Mouse (Mus musculus): ENCODE measurements at regions not wholly inside any gene's neighbourhood (a gene's known extent, or its start where the extent isn't known, plus 50 kb on each side); places are given as distances from the start of the nearest gene placed in this dataset.
A peak's percentile ranks its signal among the peaks of the same experiment; 100 is the strongest.

DNA sequence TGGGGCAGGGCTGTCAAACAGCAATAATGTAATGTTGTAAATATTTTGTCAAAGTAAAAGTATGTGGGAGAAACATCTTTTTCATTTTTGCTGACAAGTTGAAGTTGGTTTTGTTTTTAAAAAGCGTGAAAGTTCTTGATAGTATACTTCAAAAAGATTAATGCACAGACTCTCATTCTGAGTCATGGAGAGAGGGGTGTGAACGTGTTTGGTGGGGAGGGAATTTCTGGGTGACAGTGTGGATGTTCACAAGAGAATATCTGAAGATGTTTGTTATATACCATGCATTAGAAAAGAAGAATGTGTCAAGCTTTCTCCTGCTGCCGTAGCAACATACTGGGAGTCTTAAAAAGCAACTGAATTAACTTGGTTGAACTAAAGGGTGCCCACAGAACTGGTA is 57.0 kb downstream of the Rps29 start:
- WGBS, result 82% methylated on average over 3 of the region's 3 CpGs
- Histone ChIP-seq H3K4me1 (no peaks in the 10 kb centered on the region), H3K27ac (replicated peaks) (no peak overlapping the region), H3K9ac (replicated peaks) (no peak overlapping the region), H3K9me3 (replicated peaks) (no peaks in the 10 kb centered on the region), H3K4me3 (replicated peaks) (no peak overlapping the region), H3K36me3 (no peaks in the 10 kb centered on the region), H3K27me3 (replicated peaks) (no peaks in the 10 kb centered on the region), H3K4me2 (no peak overlapping the region)
- ATAC-seq (ENCODE audit: low FRiP score), result no peak

DNA sequence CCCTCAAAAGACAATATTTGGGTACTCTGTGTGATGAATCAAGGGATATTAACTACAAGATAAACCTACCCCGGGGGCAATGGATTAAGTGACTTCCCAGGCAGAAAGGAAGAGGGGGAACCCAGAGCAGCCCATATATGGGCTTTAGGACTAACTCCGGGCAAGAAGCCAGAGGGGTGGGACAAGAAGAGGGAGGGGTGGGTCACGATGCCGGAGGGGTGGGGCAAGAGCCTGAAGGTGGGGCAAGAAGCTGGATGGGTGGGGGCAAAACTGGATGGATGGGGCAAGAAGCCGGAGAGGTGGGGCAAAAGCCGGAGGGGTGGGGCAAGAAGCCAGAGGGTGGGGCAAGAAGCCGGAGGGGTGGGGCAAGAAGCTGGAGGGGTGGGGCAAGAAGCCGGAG is 64.1 kb downstream of the Rps29 start:
- H3K4me2 ChIP-seq, result no peak overlapping the region
- H3K4me1 ChIP-seq, result no peaks in the 10 kb centered on the region
- no peak overlapping the region for H3K9ac ChIP-seq (replicated peaks)
- H3K36me3 ChIP-seq, result no peaks in the 10 kb centered on the region
- no peak overlapping the region for H3K4me3 ChIP-seq (replicated peaks)
- H3K27me3 ChIP-seq (replicated peaks), result no peaks in the 10 kb centered on the region
- WGBS, result 92% methylated on average over 8 of the region's 8 CpGs
- no peak overlapping the region for H3K27ac ChIP-seq (replicated peaks)
- H3K9me3 ChIP-seq (replicated peaks), result no peaks in the 10 kb centered on the region
- no peak for ATAC-seq (ENCODE audit: low FRiP score)

DNA sequence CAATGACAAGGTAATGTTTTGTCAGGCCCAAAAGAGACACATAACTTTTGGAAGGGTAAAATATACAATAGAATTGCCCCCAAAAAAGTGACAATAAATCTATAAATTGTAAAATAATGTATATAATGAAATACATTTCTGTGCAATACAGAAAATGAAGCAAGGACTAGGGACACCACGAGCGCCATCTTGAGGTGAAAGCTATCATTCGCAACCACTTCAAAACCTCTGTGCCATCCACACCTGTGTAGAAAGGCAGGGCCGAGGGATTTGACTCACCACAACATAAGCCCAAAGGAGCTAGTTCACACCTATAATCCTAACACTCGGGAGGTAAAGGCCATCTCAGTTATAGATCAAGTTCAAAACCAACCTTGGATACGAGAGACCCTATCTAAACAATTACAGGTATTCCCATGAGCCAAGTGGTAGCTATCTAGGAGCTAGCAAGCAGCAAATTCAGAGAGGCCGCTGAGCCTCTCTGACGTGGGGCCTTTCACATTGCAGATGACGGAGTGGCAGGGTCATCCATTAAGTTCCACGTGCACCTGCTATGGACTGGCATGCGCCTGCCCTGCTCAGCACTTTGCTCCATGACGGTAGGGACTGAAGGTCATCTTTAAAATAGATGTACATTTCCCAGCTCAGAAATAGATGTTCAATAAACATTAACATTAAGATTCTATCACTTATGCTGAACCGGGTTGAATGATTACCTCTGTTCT is 65.8 kb downstream of the Rps29 start:
- no peak overlapping the region for H3K27ac ChIP-seq (replicated peaks)
- H3K27me3 ChIP-seq (replicated peaks), result no peaks in the 10 kb centered on the region
- H3K36me3 ChIP-seq, result no peaks in the 10 kb centered on the region
- H3K9me3 ChIP-seq (replicated peaks), result no peaks in the 10 kb centered on the region
- no peak for ATAC-seq (ENCODE audit: low FRiP score)
- H3K4me3 ChIP-seq (replicated peaks), result no peak overlapping the region
- no peak overlapping the region for H3K9ac ChIP-seq (replicated peaks)
- WGBS, result 68% methylated on average over 13 of the region's 13 CpGs
- H3K4me1 ChIP-seq, result no peaks in the 10 kb centered on the region
- no peak overlapping the region for H3K4me2 ChIP-seq

DNA sequence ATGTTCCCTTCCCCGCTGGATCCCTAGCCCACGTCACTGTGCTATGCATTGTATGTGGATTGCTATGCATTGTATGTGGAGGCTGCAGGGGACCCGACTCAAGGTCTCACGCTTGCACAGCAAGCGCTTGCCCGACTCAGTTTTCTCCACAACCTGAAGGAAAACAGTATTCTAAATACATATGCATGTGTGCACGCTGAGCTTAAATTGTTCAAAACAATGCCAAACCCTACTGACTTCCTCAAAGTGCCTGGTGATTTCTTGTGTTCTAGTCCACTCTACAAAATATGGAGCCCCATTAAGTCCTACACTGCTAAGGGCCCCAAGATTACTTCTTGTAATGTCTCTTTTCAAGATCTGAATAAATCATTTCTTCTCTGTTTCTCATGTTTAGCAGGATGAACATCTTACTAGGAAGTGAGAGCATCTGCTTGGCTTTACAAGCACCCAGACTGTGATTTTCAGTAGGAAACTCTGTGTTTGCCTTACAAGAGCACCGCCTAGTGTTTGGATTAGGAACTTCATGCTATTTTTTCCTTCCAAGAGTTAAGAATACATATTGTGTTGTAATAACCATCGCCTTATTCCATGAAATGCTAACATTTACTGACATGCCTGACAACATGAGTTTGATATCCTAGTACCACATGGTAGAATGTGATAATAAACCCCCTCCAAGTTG is 70.9 kb downstream of the Rps29 start:
- 0 out of 2 replicates have a peak overlapping the region, but pooled peaks have one; percentile 0 for H3K4me3 ChIP-seq (replicated peaks)
- no peak overlapping the region for H3K27ac ChIP-seq (replicated peaks)
- no peak for ATAC-seq (ENCODE audit: low FRiP score)
- peak overlapping the region; percentile 29 for H3K4me2 ChIP-seq
- no peaks in the 10 kb centered on the region for H3K9me3 ChIP-seq (replicated peaks)
- H3K4me1 ChIP-seq, result peaks cover 13% of the 10 kb centered on the region
- 66% methylated on average over 9 of the region's 9 CpGs for WGBS
- H3K9ac ChIP-seq (replicated peaks), result no peak overlapping the region
- no peaks in the 10 kb centered on the region for H3K36me3 ChIP-seq
- no peaks in the 10 kb centered on the region for H3K27me3 ChIP-seq (replicated peaks)

DNA sequence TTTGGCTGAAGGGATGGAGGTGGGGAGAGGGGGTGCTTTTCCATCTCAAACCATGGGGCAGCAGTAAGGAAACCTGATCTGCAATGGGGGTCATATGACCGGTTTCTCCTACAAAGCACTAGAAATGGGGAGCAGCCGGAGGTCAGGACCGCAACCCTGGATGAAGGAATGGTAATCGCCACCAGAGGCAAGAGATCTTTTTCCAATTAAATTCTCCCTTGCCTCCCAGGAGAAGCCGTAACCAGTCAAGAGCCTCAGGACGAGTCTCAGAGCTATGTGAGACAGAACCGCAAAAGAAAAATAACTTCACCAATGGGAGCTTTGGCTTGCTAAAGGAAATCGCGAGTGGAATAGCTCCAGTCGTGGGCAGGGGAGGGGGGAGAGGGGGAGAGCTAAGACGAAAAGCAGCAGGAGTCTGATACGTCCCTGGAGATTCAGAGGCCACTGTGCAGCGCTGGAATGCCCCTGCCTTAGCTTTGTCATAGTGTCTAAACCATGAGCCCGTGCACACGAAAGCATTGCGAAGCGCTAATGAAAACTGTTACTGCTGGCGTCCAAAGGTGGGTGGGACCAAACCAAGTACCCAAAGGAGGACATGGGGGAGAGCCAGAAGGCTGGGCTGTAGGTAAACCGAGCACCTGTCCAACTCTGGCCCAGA is 73.3 kb downstream of the Rps29 start:
- H3K4me1 ChIP-seq, result peaks cover 13% of the 10 kb centered on the region
- peak overlapping the region; percentile 54 for H3K4me2 ChIP-seq
- H3K36me3 ChIP-seq, result no peaks in the 10 kb centered on the region
- no peaks in the 10 kb centered on the region for H3K9me3 ChIP-seq (replicated peaks)
- peak overlapping the region; percentile 19; the same call in 1 of the 2 replicates for H3K4me3 ChIP-seq (replicated peaks)
- 28% methylated on average over 19 of the region's 19 CpGs for WGBS
- H3K27me3 ChIP-seq (replicated peaks), result no peaks in the 10 kb centered on the region
- peak; percentile 48; the same call in 1 of the 2 replicates for ATAC-seq (ENCODE audit: low FRiP score)
- H3K9ac ChIP-seq (replicated peaks), result no peak overlapping the region
- no peak overlapping the region for H3K27ac ChIP-seq (replicated peaks)

DNA sequence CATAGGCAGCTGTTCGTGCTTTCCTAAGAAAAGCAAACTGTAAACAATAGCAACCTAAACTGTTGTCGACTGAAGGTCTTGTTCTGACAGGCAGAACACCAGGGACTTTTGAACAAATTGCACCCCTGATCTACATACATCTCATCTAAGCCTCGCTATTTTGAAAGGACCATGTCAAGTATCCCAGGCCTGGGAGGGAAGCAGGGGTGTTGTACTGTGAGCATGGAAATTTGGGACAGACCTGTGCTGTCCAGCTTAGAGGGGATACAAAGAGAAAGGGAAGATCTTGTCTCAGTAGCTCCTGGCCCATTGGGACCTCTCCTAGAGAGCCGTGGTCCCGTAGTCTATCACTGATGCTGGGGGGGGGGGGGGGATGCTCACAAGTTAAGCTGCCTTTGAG is 74.3 kb downstream of the Rps29 start:
- Histone ChIP-seq H3K9me3 (replicated peaks) (no peaks in the 10 kb centered on the region), H3K4me2 (no peak overlapping the region), H3K9ac (replicated peaks) (no peak overlapping the region), H3K36me3 (no peaks in the 10 kb centered on the region), H3K4me1 (peaks cover 13% of the 10 kb centered on the region), H3K27me3 (replicated peaks) (no peaks in the 10 kb centered on the region), H3K4me3 (replicated peaks) (no peak overlapping the region), H3K27ac (replicated peaks) (no peak overlapping the region)
- WGBS, result 60% methylated on average over 5 of the region's 5 CpGs
- ATAC-seq (ENCODE audit: low FRiP score), result no peak

DNA sequence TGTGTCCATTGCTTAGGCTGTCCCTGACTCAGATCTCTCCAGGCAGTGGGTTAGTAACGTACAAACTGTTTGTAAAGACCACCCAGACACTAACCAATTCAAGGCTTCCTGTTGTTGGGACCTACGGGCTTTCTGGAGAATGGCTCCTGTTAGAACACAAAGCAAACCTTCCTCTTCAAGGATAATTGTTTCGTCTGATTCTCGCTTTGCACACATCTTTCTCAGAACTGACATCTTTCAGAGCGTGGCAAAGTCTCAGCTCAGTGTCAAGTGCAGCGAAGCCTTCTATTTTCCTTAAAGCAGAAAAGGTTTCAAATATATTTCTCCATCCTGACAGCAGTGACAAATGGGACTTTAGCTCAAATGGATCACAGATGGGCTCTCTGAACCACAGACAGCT is 76.9 kb downstream of the Rps29 start:
- 34% methylated on average over 6 of the region's 6 CpGs for WGBS
- Histone ChIP-seq H3K27me3 (replicated peaks) (no peaks in the 10 kb centered on the region), H3K4me2 (no peak overlapping the region), H3K36me3 (no peaks in the 10 kb centered on the region), H3K9ac (replicated peaks) (no peak overlapping the region), H3K27ac (replicated peaks) (no peak overlapping the region), H3K4me1 (peaks cover 13% of the 10 kb centered on the region), H3K4me3 (replicated peaks) (no peak overlapping the region), H3K9me3 (replicated peaks) (no peaks in the 10 kb centered on the region)
- no peak for ATAC-seq (ENCODE audit: low FRiP score)

- no peaks in the 10 kb centered on the region for H3K9me3 ChIP-seq (replicated peaks)
- H3K4me3 ChIP-seq (replicated peaks), result no peak overlapping the region
- H3K9ac ChIP-seq (replicated peaks), result no peak overlapping the region
- no peak overlapping the region for H3K27ac ChIP-seq (replicated peaks)
- WGBS, result 94% methylated on average over 4 of the region's 4 CpGs
- ATAC-seq (ENCODE audit: low FRiP score), result no peak
- H3K27me3 ChIP-seq (replicated peaks), result no peaks in the 10 kb centered on the region
- H3K36me3 ChIP-seq, result no peaks in the 10 kb centered on the region
- no peaks in the 10 kb centered on the region for H3K4me1 ChIP-seq
- H3K4me2 ChIP-seq, result no peak overlapping the region
Observed at GRCm38 (mm10) chr12:69039553-69039952, 119.4 kb downstream of the Rps29 start.

DNA sequence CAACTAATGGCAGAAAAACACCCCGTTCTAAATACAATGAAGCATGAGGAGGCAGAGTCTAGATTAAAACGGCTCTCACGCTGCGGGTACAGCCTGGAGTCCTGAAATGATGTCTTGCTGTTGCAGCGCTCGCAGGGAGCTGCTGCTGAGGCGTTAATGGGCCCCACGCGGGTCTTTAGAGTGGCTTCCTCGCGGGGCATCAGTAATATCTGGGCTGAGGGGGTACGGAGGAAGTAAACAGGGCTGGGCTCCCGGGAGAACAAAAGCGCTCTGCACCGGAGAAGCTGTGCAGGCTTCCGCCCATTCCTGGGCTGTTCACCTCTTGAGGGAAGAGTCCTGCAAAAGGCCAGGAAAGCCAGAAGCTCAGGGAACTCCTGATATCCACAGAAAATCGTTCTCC is 135.4 kb downstream of the Rps29 start:
- Histone ChIP-seq H3K4me3 (replicated peaks) (peak overlapping the region; percentile 16; the same call in 1 of the 2 replicates), H3K36me3 (no peaks in the 10 kb centered on the region), H3K27me3 (replicated peaks) (no peaks in the 10 kb centered on the region), H3K4me2 (peak overlapping the region; percentile 46), H3K9ac (replicated peaks) (no peak overlapping the region), H3K9me3 (replicated peaks) (no peaks in the 10 kb centered on the region), H3K27ac (replicated peaks) (0 out of 2 replicates have a peak overlapping the region, but pooled peaks have one; percentile 33), H3K4me1 (no peaks in the 10 kb centered on the region)
- ATAC-seq (ENCODE audit: low FRiP score), result peak; percentile 47; the same call in 1 of the 2 replicates
- 42% methylated on average over 17 of the region's 17 CpGs for WGBS

- ATAC-seq (ENCODE audit: low FRiP score), result no peak
- Histone ChIP-seq H3K27ac (replicated peaks) (no peak overlapping the region), H3K4me3 (replicated peaks) (no peak overlapping the region), H3K27me3 (replicated peaks) (no peaks in the 10 kb centered on the region), H3K36me3 (no peaks in the 10 kb centered on the region), H3K9ac (replicated peaks) (no peak overlapping the region), H3K4me1 (0 out of 2 replicates have a peak, but pooled peaks cover 4% of the 10 kb centered on the region), H3K9me3 (replicated peaks) (no peaks in the 10 kb centered on the region), H3K4me2 (no peak overlapping the region)
- 56% methylated on average over 7 of the region's 7 CpGs for WGBS
Observed at GRCm38 (mm10) chr12:69016705-69017306, 142.2 kb downstream of the Rps29 start.

- Histone ChIP-seq H3K27me3 (replicated peaks) (no peaks in the 10 kb centered on the region), H3K36me3 (no peaks in the 10 kb centered on the region), H3K4me3 (replicated peaks) (no peak overlapping the region), H3K9me3 (replicated peaks) (no peaks in the 10 kb centered on the region), H3K4me2 (no peak overlapping the region), H3K9ac (replicated peaks) (no peak overlapping the region), H3K27ac (replicated peaks) (no peak overlapping the region), H3K4me1 (no peaks in the 10 kb centered on the region)
- ATAC-seq (ENCODE audit: low FRiP score), result no peak
Observed at GRCm38 (mm10) chr12:69005141-69005540, 153.8 kb downstream of the Rps29 start.

All from neural tube, embryonic 15.5 days (tissue).